Mouse (Mus musculus) neutrophil, adult 65 days (primary cell): ENCODE measurements around the gene Rab27a. TPM values are rescaled to one million over a fixed set of nuclear protein-coding genes. Genes with fewer than 3 reads are reported as not detected.

Experiments used
- total RNA-seq: library from RNA; stranded (reverse); gene quantifications from 2 replicates; pipeline ENCODE4 v1.2.4, GENCODE M21; 2023

Gene Rab27a
- 206 and 212 TPM in 2 replicates for total RNA-seq

DNA sequence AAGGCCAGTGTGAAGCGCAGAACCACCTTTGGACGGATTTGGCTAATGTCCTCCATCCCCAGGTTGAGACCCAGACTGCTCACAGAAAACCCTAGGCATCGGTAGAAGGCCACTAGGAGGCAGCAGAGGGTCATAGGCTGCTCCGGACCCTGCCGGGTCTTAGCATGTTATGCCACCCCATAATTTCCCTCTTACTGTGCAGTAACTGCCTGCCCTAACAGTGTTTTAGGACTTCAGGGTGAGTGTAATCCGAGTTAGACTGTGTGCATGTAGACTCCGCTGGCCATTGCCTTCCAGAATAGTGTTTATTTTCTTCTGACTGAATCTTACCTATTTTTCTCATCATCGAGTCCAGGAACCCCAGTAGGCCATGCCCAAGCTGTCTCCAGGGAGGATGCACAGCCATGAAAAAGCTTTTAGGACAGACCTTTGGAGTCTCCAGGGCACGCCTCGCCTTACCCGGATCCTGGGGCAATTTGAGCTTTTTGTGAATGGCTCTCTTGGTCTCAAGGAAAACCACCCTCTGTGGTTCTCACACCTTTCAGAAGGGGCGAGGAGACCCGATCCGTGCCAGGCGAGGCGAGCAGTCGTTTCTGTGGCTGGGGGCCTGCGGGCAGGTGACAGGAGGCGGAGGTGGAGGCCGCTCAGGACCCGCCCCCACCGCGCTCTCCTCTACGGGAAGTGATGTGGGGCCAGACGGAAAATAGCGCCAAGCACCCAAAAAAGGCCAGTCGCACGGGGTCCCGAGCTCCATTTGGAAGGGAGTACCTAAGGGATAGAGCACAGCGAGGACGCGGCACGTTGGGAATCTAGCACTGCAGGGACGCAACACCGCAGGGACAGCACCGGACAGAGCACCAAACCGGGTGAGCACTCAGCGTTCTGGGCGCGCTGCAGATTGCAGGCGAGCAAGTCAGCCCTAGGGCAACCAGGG is at the start of gene Rab27a:
TSS of gene Rab27a (plus strand) at position 709 of the 934 bp plus-strand sequence.

GRCm38 (mm10) chr9:73040080-73040479 is 4.6 kb upstream of the Rab27a start, which contains the start of gene Pigb:
Gene Pigb (minus strand): TSS chr9:73040378.

DNA sequence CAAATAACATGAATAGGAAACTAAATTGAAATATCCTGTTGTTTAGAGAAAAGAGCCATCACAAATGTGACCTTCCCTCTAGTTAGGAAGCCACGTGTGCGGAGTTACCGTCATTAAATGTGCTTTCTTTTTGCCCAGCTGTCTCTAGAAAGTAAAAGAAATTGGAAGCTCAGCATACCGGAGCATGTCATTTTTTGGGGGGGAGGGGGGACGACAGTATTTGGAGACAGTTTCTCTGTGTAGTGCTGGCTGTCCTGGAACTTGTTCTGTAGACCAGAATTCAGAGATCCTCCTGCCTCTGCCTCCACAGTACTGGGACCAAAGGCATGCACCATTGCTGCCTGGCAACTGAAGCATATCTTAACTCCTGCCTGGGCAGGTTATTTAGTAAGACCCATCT is 56.9 kb downstream of the Rab27a start, which contains the start of gene Khdc3:
TSS of gene Khdc3 (plus strand) at position 301 of the 400 bp plus-strand sequence.

GRCm38 (mm10) chr9:73102181-73102580 is 57.5 kb downstream of the Rab27a start, which contains the start of gene Gm20509:
Gene Gm20509 (plus strand): TSS chr9:73102470.

GRCm38 (mm10) chr9:73112919-73113906 is 68.6 kb downstream of the Rab27a start, which contains the start of gene Rsl24d1:
Gene Rsl24d1 (plus strand): TSS chr9:73113426.

Other genes starting within 250 kb of the Rab27a start
- not detected in 2 replicates for gene Prtg, start 238.0 kb upstream of the Rab27a start, total RNA-seq
- not detected in 2 replicates for gene Pygo1, start 119.2 kb upstream of the Rab27a start, total RNA-seq
- gene Dyx1c1, start 86.1 kb upstream of the Rab27a start, total RNA-seq: 0.57 TPM in 2 replicates
- gene Gm44503, start 86.0 kb upstream of the Rab27a start, total RNA-seq: 0.11 TPM in 1 of 2 replicates, not detected in the other
- 2.3 TPM in 2 replicates for gene Ccpg1os, start 59.5 kb upstream of the Rab27a start, total RNA-seq
- gene Ccpg1, start 59.4 kb upstream of the Rab27a start, total RNA-seq: 405 and 465 TPM in 2 replicates
- 21.8 and 25.7 TPM in 2 replicates for gene Pigb, start 4.5 kb upstream of the Rab27a start, total RNA-seq
- 12.0 and 21.9 TPM in 2 replicates for gene Khdc3, start 57.0 kb downstream of the Rab27a start, total RNA-seq
- not detected in 2 replicates for gene Gm20509, start 57.6 kb downstream of the Rab27a start, total RNA-seq
- gene Rsl24d1, start 68.6 kb downstream of the Rab27a start, total RNA-seq: 33.9 and 43.0 TPM in 2 replicates